Mouse (Mus musculus) urinary bladder, postnatal 14 days (tissue): ENCODE results near the gene 4930550C14Rik.

Experiments
- DNase-seq: peaks from one replicate; pipeline ENCODE4 v3.0.0; 2021; ENCODE audit warnings: low spot score

The 4930550C14Rik gene

GRCm38 (mm10) chr9:53404050-53404752 is 2.1 kb downstream of the 4930550C14Rik start:
- DNase-seq: no peak

GRCm38 (mm10) chr9:53404753-53405722 is 2.9 kb downstream of the 4930550C14Rik start:
- peak; percentile 58 for DNase-seq

- DNase-seq: no peak
Measured at GRCm38 (mm10) chr9:53408548-53408947, 6.4 kb downstream of the 4930550C14Rik start.

GRCm38 (mm10) chr9:53408953-53409361 is 6.8 kb downstream of the 4930550C14Rik start:
- peak; percentile 12 for DNase-seq

GRCm38 (mm10) chr9:53409427-53409826 is 7.3 kb downstream of the 4930550C14Rik start:
- no peak for DNase-seq

GRCm38 (mm10) chr9:53422133-53422896 is 20.2 kb downstream of the 4930550C14Rik start:
- no peak for DNase-seq

GRCm38 (mm10) chr9:53426726-53427125 is 24.6 kb downstream of the 4930550C14Rik start:
- no peak for DNase-seq

- no peak for DNase-seq
Measured at GRCm38 (mm10) chr9:53427638-53428037, 25.5 kb downstream of the 4930550C14Rik start.

GRCm38 (mm10) chr9:53435830-53436570 is 33.9 kb downstream of the 4930550C14Rik start:
- DNase-seq: no peak

GRCm38 (mm10) chr9:53450609-53451008 is 48.5 kb downstream of the 4930550C14Rik start:
- DNase-seq: no peak

- no peak for DNase-seq
Measured at GRCm38 (mm10) chr9:53452038-53452437, 49.9 kb downstream of the 4930550C14Rik start.

GRCm38 (mm10) chr9:53472806-53473518 is 70.8 kb downstream of the 4930550C14Rik start:
- DNase-seq: no peak
